Mouse (Mus musculus) hindbrain, embryonic 15.5 days (tissue): ENCODE data around the gene Scarb1. TPM values are rescaled to one million over a fixed set of nuclear protein-coding genes. Genes with fewer than 3 reads are reported as not detected.

Experiments
- ATAC-seq: fragments of 200-750 bp; cut with Nextera tagmentation; 2 replicates; pipeline ENCODE4 v1.8.0; 2017; ENCODE audit warnings: low read depth, moderate number of reproducible peaks, moderate TSS enrichment; ENCODE audit not compliant: low FRiP score
- H3K27ac ChIP-seq: fragments of 300-500 bp; sonication (generic); replicated peaks from 2 replicates; pipeline ENCODE4 v1.5.1; 2015; ENCODE audit warnings: mild to moderate bottlenecking, inconsistent platforms
- H3K27me3 ChIP-seq: fragments of 300-500 bp; sonication (generic); 2 replicates; pipeline ENCODE4 v1.6.1; 2015; ENCODE audit warnings: control low read depth, inconsistent platforms
- H3K36me3 ChIP-seq: fragments of 300-500 bp; sonication (generic); 2 replicates; pipeline ENCODE4 v1.6.1; 2015; ENCODE audit warnings: control low read depth, inconsistent platforms
- H3K4me1 ChIP-seq: fragments of 300-500 bp; sonication (generic); replicated peaks from 2 replicates; pipeline ENCODE4 v1.6.1; 2015; ENCODE audit warnings: control low read depth, inconsistent platforms
- H3K4me2 ChIP-seq: fragments of 300-500 bp; sonication (generic); 2 replicates; pipeline ENCODE4 v1.6.1; 2015; ENCODE audit warnings: moderate library complexity, mild to moderate bottlenecking, inconsistent platforms
- H3K4me3 ChIP-seq: fragments of 300-500 bp; sonication (generic); 2 replicates; pipeline ENCODE4 v1.5.1; 2015; ENCODE audit warnings: mild to moderate bottlenecking, inconsistent platforms
- H3K9ac ChIP-seq: fragments of 300-500 bp; sonication (generic); 2 replicates; pipeline ENCODE4 v1.6.1; 2015; ENCODE audit warnings: inconsistent platforms
- H3K9me3 ChIP-seq: fragments of 300-500 bp; sonication (generic); 2 replicates; pipeline ENCODE4 v1.6.1; 2016; ENCODE audit warnings: control low read depth, inconsistent platforms
- WGBS: fragments of 180-500 bp; shearing (Covaris S2); methylation state at CpG from one replicate; pipeline ENCODE4 v1.1.7; 2015; 5-methylcytosine and 5-hydroxymethylcytosine counted together
- polyA plus RNA-seq: library from polyadenylated mRNA; unstranded; fragments of >200 nt; fragmentation: Nextera tagmentation; extraction: Ambion mirVana; gene quantifications from 2 replicates; pipeline ENCODE4 v1.2.1, GENCODE M21; 2015

The Scarb1 gene
- polyA plus RNA-seq, 1 experiment from 2014 or later, result 52.4 TPM

- no peak overlapping the region for H3K4me3 ChIP-seq
- 79% methylated on average over 11 of the region's 11 CpGs for WGBS
- no peak overlapping the region for H3K9ac ChIP-seq
- ATAC-seq, result no peak
- H3K9me3 ChIP-seq, result no peaks in the 10 kb centered on the region
- no peak overlapping the region for H3K27ac ChIP-seq
- no peaks in the 10 kb centered on the region for H3K36me3 ChIP-seq
- H3K4me1 ChIP-seq, result peaks cover 12% of the 10 kb centered on the region; the same call in 1 of the 2 replicates
- no peaks in the 10 kb centered on the region for H3K27me3 ChIP-seq
- no peak overlapping the region for H3K4me2 ChIP-seq
Measured at GRCm38 (mm10) chr5:125325931-125326330, 15.0 kb downstream of the Scarb1 start.

- Histone ChIP-seq H3K4me1 (peaks cover 12% of the 10 kb centered on the region; the same call in 1 of the 2 replicates), H3K9ac (no peak overlapping the region), H3K4me2 (no peak overlapping the region), H3K36me3 (no peaks in the 10 kb centered on the region), H3K4me3 (no peak overlapping the region), H3K27me3 (no peaks in the 10 kb centered on the region), H3K9me3 (no peaks in the 10 kb centered on the region), H3K27ac (no peak overlapping the region)
- no peak for ATAC-seq
- 73% methylated on average over 4 of the region's 4 CpGs for WGBS
Measured at GRCm38 (mm10) chr5:125325285-125325684, 15.6 kb downstream of the Scarb1 start.

GRCm38 (mm10) chr5:125323939-125324480 lies 16.9 kb downstream of the Scarb1 start:
- H3K27ac ChIP-seq, result no peak overlapping the region
- H3K9ac ChIP-seq, result no peak overlapping the region
- H3K36me3 ChIP-seq, result no peaks in the 10 kb centered on the region
- H3K9me3 ChIP-seq, result no peaks in the 10 kb centered on the region
- no peak for ATAC-seq
- no peak overlapping the region for H3K4me2 ChIP-seq
- no peak overlapping the region for H3K4me3 ChIP-seq
- H3K4me1 ChIP-seq, result peaks cover 12% of the 10 kb centered on the region; the same call in 1 of the 2 replicates
- 85% methylated on average over 7 of the region's 7 CpGs for WGBS
- H3K27me3 ChIP-seq, result no peaks in the 10 kb centered on the region

GRCm38 (mm10) chr5:125323128-125323527 lies 17.8 kb downstream of the Scarb1 start:
- no peak overlapping the region for H3K9ac ChIP-seq
- H3K9me3 ChIP-seq, result no peaks in the 10 kb centered on the region
- no peaks in the 10 kb centered on the region for H3K36me3 ChIP-seq
- no peak overlapping the region for H3K4me2 ChIP-seq
- no peak overlapping the region for H3K4me3 ChIP-seq
- H3K4me1 ChIP-seq, result peaks cover 12% of the 10 kb centered on the region; the same call in 1 of the 2 replicates
- H3K27me3 ChIP-seq, result no peaks in the 10 kb centered on the region
- no peak overlapping the region for H3K27ac ChIP-seq
- WGBS, result 84% methylated on average over 6 of the region's 6 CpGs
- ATAC-seq, result no peak

GRCm38 (mm10) chr5:125321836-125322235 lies 19.1 kb downstream of the Scarb1 start:
- no peaks in the 10 kb centered on the region for H3K36me3 ChIP-seq
- 69% methylated on average over 3 of the region's 3 CpGs for WGBS
- no peak overlapping the region for H3K27ac ChIP-seq
- no peak overlapping the region for H3K9ac ChIP-seq
- no peaks in the 10 kb centered on the region for H3K27me3 ChIP-seq
- no peaks in the 10 kb centered on the region for H3K9me3 ChIP-seq
- peak; percentile 60; the same call in 1 of the 2 replicates for ATAC-seq
- H3K4me3 ChIP-seq, result no peak overlapping the region
- no peak overlapping the region for H3K4me2 ChIP-seq
- H3K4me1 ChIP-seq, result peaks cover 5% of the 10 kb centered on the region; the same call in 1 of the 2 replicates

- 66% methylated on average over 16 of the region's 16 CpGs for WGBS
Measured at GRCm38 (mm10) chr5:125319057-125319800, 21.7 kb downstream of the Scarb1 start.

GRCm38 (mm10) chr5:125317953-125318352 lies 22.9 kb downstream of the Scarb1 start:
- Histone ChIP-seq H3K36me3 (no peaks in the 10 kb centered on the region), H3K4me2 (no peak overlapping the region), H3K27ac (no peak overlapping the region), H3K27me3 (no peaks in the 10 kb centered on the region), H3K9me3 (no peaks in the 10 kb centered on the region), H3K4me1 (peaks cover 13% of the 10 kb centered on the region), H3K9ac (no peak overlapping the region), H3K4me3 (no peak overlapping the region)
- no peak for ATAC-seq
- WGBS, result 91% methylated on average over 8 of the region's 8 CpGs

More at GRCm38 (mm10) chr5:125319057-125319800, 21.7 kb downstream of the Scarb1 start:
- no peak overlapping the region for H3K4me3 ChIP-seq
- ATAC-seq, result no peak
- H3K9me3 ChIP-seq, result no peaks in the 10 kb centered on the region
- H3K4me1 ChIP-seq, result peaks cover 5% of the 10 kb centered on the region; the same call in 1 of the 2 replicates
- no peak overlapping the region for H3K4me2 ChIP-seq
- no peaks in the 10 kb centered on the region for H3K36me3 ChIP-seq
- H3K9ac ChIP-seq, result no peak overlapping the region
- H3K27ac ChIP-seq, result peak overlapping the region; percentile 12; the same call in 1 of the 2 replicates
- H3K27me3 ChIP-seq, result no peaks in the 10 kb centered on the region

GRCm38 (mm10) chr5:125317296-125317695 lies 23.6 kb downstream of the Scarb1 start:
- Histone ChIP-seq H3K36me3 (no peaks in the 10 kb centered on the region), H3K9ac (no peak overlapping the region), H3K4me1 (peaks cover 13% of the 10 kb centered on the region), H3K4me3 (no peak overlapping the region), H3K27ac (no peak overlapping the region), H3K9me3 (no peaks in the 10 kb centered on the region), H3K27me3 (no peaks in the 10 kb centered on the region), H3K4me2 (no peak overlapping the region)
- no peak for ATAC-seq
- 87% methylated on average over 7 of the region's 7 CpGs for WGBS

- no peaks in the 10 kb centered on the region for H3K9me3 ChIP-seq
- H3K36me3 ChIP-seq, result no peaks in the 10 kb centered on the region
- H3K27ac ChIP-seq, result no peak overlapping the region
- no peak overlapping the region for H3K9ac ChIP-seq
- 85% methylated on average over 2 of the region's 2 CpGs for WGBS
- no peak overlapping the region for H3K4me2 ChIP-seq
- peaks cover 8% of the 10 kb centered on the region for H3K4me1 ChIP-seq
- ATAC-seq, result no peak
- no peaks in the 10 kb centered on the region for H3K27me3 ChIP-seq
- no peak overlapping the region for H3K4me3 ChIP-seq
Measured at GRCm38 (mm10) chr5:125316771-125317170, 24.1 kb downstream of the Scarb1 start.

- WGBS, result 84% methylated on average over 1 of the region's 1 CpGs
- Histone ChIP-seq H3K4me2 (no peak overlapping the region), H3K27me3 (no peaks in the 10 kb centered on the region), H3K4me3 (no peak overlapping the region), H3K9ac (no peak overlapping the region), H3K4me1 (peaks cover 8% of the 10 kb centered on the region), H3K9me3 (no peaks in the 10 kb centered on the region), H3K36me3 (no peaks in the 10 kb centered on the region), H3K27ac (no peak overlapping the region)
- no peak for ATAC-seq
Measured at GRCm38 (mm10) chr5:125315110-125315509, 25.8 kb downstream of the Scarb1 start.

GRCm38 (mm10) chr5:125313991-125314390 lies 26.9 kb downstream of the Scarb1 start:
- WGBS, result 82% methylated on average over 11 of the region's 11 CpGs
- Histone ChIP-seq H3K36me3 (no peaks in the 10 kb centered on the region), H3K27me3 (no peaks in the 10 kb centered on the region), H3K27ac (no peak overlapping the region), H3K4me3 (no peak overlapping the region), H3K9ac (no peak overlapping the region), H3K9me3 (no peaks in the 10 kb centered on the region), H3K4me1 (peaks cover 8% of the 10 kb centered on the region), H3K4me2 (no peak overlapping the region)
- no peak for ATAC-seq

GRCm38 (mm10) chr5:125312970-125313597 lies 27.8 kb downstream of the Scarb1 start:
- Histone ChIP-seq H3K36me3 (no peaks in the 10 kb centered on the region), H3K27ac (no peak overlapping the region), H3K4me1 (peaks cover 8% of the 10 kb centered on the region), H3K9ac (no peak overlapping the region), H3K27me3 (no peaks in the 10 kb centered on the region), H3K9me3 (no peaks in the 10 kb centered on the region), H3K4me2 (no peak overlapping the region), H3K4me3 (no peak overlapping the region)
- no peak for ATAC-seq
- WGBS, result 72% methylated on average over 13 of the region's 13 CpGs
